Mouse (Mus musculus): ENCODE results near the gene Ptprc.

The Ptprc gene

DNA sequence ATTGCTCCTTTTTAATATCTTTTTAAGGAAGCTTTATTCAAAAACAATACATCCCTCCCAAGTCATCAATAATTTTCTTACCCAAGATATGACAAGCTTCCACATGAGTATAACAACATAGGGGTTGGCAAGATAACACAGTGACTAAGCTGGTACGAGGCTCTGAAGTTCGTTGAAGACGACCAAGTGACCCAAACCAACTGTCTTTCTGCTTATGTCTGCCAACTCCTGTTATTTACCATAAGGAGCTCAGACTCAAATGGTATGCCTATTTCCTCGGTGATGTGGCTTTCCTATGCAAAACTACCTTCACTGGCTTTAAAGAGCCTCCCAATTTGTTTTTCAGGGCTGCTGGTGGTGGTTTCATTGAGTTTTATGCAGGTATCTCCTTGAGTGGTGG lies at the start of gene Ptprc:
Gene Ptprc (minus strand): TSS at position 215 of the 400 bp plus-strand sequence.
- no peak for DNase-seq

DNA sequence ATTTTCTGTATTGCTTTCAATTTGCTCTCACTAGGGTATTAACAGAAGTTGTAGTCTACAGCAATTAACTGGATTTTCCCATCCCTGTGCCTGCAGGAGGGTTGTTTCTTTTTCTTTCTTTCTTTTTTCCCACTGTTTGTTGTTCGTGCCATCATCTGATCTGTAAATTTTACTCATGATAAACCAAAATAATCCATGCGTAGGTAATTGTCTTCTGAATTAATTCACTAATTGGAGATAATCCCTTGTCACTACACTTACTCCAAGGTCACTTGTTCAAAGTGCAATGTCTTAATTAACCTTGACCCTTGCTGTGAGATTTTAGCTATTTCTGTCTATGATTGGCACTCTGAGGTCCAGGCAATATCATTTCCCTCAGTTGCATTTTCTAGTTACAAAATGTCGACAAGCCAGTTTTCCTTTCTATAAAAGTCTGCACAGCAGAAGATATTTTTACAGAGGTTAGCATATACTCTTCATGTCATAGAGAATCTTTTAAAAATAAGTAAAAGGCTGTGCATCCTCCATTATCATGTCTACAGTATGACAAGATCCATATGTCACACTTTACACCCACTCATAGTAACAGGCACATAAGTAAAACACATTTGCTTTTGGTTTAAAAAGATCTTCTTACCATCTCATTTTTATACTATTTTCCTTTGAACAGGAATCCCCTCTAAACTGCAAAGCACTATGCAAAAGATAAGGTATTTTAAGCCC lies 39.4 kb upstream of the Ptprc start:
- no peak for DNase-seq

DNA sequence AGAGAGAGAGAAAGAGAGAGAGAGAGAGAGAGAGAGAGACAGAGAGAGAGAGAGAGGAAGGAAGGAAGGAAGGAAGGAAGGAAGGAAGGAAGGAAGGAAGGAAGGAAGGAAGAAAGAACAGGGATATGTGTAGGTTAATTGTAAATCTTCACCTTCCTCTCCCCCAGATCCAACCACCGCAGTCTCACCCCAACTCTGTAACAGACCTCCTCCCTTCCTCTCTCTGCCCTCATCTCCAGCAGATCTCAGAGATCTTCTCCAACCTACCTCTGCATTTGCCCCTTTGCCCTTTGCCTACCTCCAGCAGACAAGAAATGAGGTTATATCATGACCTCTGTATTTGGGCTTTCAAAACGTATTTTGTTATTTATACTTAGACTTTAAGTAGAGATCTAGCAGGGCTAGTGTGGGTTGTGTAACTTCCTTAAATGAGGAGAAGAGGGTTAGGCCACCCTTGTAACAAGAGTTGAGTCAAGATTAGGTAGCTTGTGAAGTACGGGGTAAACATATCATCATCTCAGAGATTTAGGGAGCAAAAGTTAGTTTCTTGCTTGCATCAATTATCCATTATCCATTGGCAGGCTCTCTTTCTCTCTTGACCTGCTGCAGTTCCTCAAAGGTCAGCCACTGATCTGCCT lies 35.0 kb upstream of the Ptprc start:
- no peak for DNase-seq

DNA sequence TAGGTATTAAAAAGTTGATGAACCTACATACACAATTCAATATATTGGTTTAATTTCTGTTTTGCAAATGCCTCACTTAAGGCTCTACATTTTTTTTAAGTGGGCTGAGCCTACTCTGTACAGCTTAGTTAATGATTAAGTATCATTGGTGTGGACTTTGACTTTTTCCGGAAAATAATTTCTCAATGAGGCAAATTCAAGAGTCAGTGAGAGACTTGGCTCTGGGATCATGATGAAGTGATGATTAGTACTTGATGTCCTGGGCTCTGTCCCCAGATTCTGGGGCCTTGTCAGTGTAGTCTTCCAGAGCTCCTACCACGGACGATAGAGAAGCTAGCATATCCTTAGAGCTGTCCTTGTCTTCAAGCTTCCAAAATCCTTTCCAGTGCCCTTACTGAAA lies 34.2 kb upstream of the Ptprc start:
- DNase-seq = no peak

DNA sequence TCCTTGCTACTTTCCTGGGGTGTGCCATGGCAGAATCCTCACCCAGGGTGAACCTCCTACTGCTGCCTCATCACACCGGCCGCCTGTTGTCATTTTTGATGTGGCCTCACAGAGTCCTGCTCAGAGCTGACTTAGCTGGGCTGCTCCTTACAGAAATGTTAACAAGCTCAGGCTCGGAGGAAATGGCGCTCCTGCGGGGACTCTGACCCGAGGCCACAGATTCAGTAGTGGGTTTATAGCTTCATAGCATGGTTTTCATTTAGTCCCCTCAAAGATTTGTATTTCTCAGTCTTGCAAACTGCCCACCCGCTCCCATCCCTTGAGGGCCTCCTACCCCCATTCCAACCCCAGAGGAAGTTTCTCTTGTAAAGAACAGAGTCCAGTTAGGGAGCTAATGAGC lies 30.5 kb upstream of the Ptprc start:
- no peak for DNase-seq

DNA sequence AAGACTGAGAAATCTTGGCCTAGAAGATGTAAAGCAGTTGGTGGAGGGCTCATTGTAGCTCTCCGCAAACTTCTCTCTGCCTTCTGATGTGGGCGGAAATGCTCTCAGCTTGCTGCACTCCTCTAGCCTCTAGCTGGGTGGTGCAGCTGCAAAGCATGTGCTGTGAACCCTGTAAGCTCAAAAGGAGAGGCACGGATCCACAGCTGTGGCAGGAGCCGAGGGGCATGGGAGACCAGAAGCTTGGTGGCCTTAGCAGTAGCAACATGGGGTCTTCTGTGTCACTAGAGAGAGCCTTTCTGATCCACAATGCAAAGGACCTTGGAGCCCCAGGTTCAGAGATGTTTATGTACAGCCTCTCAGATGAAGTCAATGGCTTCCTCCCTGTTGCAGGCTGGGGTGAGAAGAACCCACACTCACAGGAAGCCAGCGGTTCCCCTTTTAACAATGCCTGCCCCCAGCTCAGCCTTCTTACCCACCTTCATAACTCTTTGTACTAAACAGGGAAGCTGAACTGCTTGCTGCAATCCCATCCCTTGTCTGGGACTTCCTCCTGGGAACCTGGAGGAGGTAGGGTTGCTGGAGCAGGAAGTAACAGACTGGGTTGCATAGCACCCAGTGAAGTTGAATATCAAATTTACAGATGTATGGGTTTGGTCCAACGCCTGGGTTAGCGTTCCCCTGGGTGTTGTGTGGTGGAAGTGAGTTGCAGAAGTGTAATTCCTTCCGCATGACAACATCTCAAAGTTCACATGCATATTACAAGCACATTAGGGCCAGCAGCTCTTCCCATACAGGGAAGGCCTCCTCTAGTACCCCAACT lies 16.4 kb upstream of the Ptprc start:
- DNase-seq = no peak

DNA sequence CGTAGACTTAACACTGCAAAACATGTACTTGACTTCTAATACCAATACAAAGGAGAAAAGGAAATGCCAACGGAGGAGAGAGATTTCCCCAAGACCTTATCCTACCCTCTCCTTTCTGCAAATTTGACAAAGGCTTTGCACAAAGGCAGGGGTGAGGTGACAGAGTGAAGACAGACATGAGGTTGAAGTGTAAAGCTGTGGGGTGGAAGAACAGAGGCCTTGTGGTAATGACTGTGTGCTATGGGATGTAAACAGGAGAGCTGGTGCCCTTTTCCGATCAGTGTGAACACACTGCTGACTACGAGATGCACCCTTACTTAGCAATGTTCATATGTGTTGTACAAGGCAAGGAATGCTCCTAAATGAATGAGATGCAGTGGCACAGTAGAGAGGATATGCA lies 12.6 kb upstream of the Ptprc start:
- no peak for DNase-seq

DNA sequence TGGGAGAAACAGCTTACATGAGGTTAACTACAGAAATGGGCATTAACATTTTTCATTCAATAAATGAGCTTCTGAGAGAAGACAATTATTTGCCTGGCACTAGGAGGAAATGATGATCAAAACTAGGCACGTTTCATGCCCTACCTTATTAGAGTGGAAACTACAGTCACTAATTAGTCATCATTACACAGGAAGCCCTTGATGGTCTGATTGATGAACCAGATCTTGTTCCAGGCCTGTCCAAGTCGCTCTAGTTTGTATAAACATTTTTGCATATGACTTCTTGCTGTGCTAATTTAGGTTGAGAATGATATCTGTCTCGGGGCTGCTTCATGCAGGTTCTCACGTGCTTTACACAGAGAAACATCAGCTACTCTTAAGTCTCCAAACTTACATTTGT lies 10.4 kb upstream of the Ptprc start:
- no peak for DNase-seq

DNA sequence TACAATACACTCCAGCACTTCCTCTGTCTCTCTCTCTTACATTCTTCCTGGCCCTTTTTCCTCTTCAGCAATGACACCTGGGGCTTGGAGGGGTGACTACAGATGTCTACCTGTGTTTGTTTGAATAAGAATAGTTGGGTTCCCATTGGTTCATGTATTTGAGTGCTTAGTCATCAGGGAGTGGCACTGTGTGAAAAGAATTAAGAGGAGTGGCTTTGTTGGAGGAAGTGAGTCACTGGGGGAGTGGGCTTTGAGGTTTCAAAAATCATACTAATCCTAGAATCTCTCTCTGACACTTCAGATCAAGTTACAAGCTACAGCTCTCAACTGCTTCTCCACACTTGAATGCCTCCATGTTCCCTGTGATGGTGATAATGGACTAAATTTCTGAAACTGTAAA lies 4.6 kb upstream of the Ptprc start:
- DNase-seq = no peak

DNA sequence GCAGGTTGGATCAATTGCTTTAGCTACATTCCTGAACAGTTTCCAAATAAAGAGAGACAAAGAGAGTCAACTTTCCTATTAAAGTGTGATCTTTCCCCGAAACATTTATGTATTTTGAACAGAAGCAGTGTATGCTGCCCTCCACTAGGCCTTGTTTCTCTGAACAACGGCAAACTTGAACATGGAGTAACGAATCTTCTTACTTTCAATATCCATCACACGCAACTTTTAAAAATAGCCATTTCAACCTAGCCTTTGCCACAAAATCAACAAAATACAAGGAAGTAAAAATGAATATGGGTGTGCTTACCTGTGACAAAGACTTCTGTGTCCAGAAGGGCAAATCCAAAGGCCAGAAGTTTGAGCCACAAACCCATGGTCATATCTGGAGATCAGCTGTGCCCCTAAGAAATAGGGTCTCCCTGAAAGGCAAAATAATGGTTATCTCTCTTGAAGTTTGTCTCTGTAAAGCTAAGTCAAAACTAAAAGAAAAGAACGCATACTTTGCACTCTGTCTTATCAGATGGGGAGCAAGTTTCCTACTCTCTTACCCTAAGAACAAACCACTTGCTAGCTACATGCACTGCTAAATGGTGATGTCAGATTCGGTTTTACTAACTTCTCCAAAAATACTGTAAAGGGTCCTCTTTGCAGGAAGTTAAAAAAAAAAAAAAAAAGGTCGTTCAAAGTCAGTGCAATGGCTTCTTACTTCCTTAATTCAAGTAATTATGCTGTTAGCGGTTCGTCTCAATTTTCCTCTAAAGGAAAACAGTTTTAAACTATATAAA lies 609 bp downstream of the Ptprc start:
- DNase-seq = no peak

DNA sequence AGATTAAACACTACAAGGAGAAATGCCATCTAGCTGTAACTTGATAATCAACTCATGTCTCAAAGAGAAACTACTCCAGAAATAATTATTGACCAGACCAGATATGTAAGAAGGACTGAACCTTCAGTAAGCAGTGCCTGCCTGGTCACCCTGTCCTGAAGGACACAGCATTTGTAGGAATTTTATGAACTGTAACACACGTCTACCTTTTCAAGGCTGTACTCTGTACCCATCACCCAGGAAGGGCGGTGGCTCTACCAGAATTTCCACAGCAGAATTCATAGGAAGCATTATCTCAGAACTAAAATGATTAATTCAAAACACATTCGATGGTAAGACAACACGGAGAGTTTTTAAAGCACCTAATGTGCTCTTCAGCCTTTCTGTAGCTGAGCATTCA lies 1.4 kb downstream of the Ptprc start:
- no peak for DNase-seq

DNA sequence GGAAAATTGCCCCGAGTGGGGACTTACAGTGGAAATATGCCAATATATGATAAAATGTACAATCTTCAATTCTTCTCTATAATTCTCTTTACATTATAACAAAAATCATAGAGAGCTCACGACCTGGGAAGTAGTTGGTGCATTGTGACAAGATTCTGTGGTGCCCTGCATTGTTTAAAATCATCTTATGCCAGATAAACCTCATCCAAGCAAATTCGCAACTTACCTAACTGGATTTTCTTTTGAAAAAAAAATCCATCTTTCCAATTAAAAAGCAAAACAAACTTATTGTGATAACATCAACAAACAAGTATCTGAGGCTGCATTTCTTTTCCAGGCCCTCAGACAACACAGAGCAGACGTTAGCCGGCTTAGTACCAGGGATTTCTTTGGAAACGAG lies 1.8 kb downstream of the Ptprc start:
- DNase-seq = no peak

DNA sequence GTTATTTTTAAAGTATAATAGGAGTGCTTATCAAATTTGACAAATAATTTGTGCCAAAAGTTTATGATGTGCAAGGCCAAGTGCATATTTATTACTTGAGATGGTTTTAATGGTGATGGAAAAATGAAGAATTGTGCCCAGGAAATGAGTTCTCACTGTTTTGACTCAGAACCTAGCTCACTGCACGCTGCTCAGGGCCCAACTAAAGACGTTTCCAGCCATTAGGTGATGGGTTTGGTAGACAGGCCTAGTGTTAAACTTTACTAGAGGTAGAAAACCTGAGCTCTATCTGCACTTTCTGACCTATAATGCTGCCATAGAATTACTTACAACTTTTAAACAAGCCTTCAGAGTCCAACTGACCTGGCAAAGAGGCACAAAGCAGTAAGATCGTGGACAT lies 3.0 kb downstream of the Ptprc start:
- no peak for DNase-seq

DNA sequence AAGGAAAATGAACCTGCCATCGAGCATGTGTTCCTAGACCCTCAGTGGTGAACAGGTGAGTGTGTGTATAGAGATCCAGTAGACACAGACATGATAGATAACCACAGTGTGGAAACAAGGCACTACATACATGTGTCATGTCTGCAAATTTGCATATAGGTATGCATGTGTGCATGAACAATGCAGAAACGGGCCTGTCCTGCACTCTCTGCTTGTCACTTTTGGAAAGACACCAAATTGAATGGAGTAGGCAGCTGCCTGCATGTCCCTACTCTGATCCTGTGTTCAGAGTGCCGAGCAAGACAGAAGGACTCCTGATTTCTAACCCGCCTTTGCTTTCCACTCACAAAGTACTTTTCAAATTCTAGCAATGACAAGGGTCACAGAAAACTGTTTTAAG lies 3.4 kb downstream of the Ptprc start:
- no peak for DNase-seq

DNA sequence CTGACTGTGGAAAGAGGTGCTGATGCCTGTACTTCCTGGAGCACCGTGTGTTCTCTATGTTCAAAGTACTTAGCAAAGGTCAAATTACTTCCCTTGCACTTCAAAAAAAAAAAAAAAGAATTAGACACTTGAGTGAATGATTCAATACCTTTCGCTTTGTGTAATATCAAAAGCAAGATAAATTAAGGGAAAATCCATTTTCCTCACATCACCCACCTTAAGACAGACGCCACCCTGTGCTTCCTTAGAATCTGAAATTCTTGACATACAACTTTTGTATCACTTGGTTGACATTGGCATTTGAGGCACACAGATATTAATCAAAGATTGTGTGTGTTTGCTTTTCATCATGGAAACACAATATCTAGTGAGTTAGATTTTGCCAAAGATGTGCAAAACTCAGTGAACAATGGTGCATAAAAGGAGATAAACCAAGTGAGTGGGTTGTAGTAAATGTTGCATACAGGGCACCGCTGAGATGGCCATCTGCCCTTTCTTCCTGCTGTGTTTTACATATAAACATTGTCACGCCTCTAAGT lies 9.2 kb downstream of the Ptprc start:
- DNase-seq = no peak

DNA sequence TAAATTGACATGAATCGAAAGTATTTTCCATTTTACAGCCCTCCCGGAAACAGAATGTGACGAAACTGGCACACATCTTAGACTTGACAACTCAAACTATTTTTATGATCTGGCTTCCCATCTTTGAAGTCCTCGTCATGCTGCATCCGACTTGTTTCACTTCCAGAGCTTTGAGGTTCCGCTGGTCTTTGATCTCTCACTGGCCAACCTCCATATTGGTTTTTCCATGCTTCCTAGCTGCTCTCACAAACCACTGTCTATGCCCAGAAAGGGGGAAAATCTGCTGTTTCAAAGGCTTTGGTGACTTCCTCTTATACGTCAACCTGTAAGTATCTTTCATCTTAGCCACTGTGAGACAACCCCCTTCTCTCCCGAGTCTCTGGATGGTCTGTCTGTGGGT lies 12.9 kb downstream of the Ptprc start:
- no peak for DNase-seq

DNA sequence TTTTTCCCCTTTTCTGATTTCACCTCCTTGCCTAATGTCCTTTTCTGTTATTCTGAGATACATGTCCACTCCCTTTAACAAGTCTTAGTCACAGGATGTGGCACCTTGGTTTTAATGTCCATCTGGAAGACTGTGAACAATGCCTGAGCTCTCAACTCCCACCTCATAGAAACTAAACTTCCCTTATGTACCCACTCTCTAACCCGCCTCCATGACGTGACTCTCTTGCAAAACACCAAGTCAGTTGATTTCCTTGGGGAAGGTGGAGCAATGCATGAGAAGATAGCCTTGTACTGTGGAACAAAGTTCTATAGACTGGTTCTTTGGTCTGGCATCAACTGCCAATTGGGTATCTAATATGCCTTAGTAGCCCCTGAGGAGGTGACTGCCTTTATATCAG lies 16.6 kb downstream of the Ptprc start:
- no peak for DNase-seq

DNA sequence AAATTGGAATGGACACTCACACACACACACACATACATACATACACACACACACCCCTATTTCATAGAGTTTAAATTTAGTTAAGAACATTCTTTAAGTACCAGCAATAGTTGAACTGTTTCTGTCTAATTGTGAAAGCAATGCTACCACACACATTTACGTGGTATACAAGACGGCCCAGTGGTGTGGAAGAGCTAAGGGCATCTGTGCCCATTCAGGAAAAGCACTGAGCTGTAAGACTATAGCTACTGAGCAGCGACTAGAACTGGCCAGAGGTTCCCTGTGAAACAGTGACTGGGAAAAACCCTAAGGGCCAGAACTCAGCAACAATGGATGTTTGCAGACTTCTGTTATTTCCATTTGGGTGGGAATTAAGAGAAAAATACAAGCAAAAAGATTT lies 17.3 kb downstream of the Ptprc start:
- no peak for DNase-seq

DNA sequence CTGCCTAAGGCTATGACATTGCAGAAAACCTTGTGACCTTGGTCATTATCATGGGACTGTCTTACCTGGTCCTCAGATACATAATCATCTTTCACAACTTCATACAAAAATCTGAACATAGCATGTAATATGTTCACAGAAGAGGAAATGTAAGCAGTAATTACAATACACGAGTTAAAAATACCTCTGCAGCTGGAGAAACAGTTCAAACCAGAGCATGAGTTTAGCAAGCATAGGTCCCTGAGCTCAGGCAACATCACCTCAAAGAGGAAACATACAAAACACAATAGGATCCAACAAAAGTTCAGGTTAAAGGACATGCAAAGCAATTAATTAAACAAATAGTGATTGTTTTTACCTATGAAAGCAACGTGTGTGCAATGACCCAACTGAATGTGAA lies 17.8 kb downstream of the Ptprc start:
- DNase-seq = no peak

DNA sequence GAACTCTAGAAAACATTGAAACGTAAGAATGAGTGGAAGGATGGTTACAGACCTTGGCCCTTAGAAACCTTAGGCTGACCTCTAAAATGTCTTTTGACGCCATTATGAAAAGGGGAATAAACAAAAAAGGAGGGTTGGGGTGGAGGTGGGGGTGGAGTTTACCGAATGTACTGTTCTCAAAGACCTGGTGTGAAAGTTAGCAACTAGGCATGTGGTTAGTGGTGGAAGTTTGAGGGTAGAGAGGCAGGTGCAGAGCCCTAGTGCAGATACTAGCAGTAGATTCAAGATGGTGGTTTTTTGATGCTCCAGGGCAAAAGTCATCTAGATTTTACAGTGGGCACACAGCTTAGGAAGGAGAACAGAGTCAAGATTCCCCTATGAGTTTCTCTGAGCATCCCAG lies 18.5 kb downstream of the Ptprc start:
- DNase-seq = no peak

DNA sequence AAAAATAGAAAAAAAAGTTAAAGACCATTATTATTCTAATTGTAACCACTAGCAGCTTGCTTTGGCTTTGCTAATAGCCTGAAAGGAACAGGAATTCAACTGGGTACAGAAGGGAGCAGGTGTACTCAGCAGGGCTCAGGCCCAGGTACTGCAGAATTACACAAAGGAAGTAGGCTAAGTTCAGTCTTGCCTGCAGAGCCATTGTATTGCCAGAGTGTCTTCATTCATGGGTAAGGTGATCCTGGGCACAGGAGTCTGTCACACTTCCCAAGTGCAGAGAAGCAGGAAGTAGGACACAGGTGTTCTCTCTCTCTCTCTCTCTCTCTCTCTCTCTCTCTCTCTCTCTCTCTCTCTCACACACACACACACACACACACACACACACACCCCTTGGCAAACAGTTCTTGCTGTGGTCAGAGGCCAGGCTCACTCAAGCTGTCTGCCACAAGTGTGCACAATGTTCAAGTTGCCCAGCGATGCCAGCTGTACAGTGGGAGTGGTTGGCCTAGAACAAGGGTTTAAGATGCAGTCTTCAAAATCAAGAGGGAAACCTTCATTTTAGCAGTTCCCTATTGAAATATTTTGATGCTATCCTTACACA lies 21.2 kb downstream of the Ptprc start:
- no peak for DNase-seq

DNA sequence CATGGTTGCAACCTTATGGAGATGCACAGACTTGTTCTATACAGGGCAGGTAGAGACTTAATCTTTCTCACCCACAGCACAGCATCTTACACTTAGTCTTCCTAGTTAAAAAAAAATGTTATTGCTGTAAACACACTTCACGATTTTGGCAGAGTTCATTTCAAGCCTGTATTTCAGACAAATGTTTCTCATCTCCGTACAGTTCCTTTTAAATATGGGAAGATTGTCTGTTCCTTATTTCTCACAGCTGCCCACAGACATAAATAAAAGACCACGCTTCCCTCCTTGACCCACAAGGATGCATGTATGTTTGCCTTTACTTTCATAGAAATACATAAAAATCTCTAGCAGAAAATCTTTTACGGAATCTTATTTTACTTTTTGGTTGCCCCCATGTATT lies 22.4 kb downstream of the Ptprc start:
- DNase-seq = no peak

DNA sequence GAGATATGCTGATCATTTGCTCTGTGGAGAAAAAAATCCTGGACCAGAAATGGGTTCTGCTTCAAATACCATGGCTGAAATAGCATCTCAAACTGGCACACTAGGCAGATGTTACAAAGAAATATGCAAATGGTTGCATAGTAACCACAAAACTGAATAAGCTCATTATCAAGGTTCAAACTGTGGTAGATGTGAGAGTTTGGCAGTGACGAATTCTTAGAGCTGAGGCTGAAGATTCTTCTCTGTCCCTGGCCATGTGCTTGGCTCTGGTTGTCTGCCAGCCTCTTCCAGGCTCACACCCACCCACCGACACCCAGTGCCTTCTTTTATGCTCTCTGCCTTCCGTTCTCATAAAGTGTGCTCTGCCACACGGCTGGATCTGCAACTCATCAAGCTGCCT lies 26.7 kb downstream of the Ptprc start:
- peak; percentile 56 for DNase-seq

Data from right cerebral cortex, postnatal 14 days (tissue).